Mouse (Mus musculus): ENCODE measurements at regions not wholly inside any gene's neighbourhood (a gene's known extent, or its start where the extent isn't known, plus 50 kb on each side); places are given as distances from the start of the nearest gene placed in this dataset.

DNA sequence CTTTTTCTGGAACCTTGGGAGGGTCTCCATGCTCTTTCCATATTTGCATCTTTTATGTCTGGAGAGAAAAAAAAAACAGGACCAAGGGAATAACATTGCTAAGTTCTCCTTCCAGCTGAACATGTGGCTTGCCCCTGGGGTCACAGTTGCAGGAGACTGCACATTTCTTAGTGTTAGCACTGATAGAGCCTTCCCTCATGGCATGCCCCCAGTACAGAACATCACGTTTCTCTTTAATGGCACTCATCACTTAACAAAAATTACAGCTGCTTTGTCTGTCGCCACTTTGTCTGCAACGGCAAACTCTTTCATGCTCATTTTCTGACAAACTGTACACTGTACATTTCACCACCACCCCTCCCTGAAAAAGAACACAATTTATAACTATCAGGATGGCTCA, 180.0 kb downstream of the Tm2d1 start:
- TF ChIP-seq POLR2A (IDR thresholded peaks at IDR 0.05; ENCODE audit: insufficient read depth, low read depth, low read length) (no peak), EP300 (IDR thresholded peaks at IDR 0.05; ENCODE audit: insufficient read depth, low read depth, low read length) (no peak), CTCF (IDR thresholded peaks at IDR 0.05) (no peak)
